Mouse (Mus musculus): ENCODE data around the gene Slc22a15. TPM values are rescaled to one million over a fixed set of nuclear protein-coding genes. Genes with fewer than 3 reads are reported as not detected.

Slc22a15 gene
- polyA plus RNA-seq, 1 experiment from 2014 or later, result 4.5 TPM

- ATAC-seq (peak; percentile 76), DNase-seq (ENCODE audit: low spot score) (peak; percentile 86)
- no peaks in the 10 kb centered on the region for H3K4me1 ChIP-seq (ENCODE audit: insufficient read depth, low read depth, low read length)
- no peaks in the 10 kb centered on the region for H3K27me3 ChIP-seq (replicated peaks; ENCODE audit: insufficient read depth, low read length)
- H3K4me3 ChIP-seq (ENCODE audit: low read depth, low read length), result no peak overlapping the region
- WGBS, result 34% methylated on average over 7 of the region's 7 CpGs
- H3K9ac ChIP-seq (replicated peaks; ENCODE audit: low read depth), result no peak overlapping the region
- TF ChIP-seq CTCF (IDR thresholded peaks at IDR 0.05) (0 out of 2 replicates have a peak, but pooled peaks have one; percentile 2), EP300 (IDR thresholded peaks at IDR 0.05) (no peak)
- no peak overlapping the region for H3K27ac ChIP-seq (ENCODE audit: low read length)
- no peaks in the 10 kb centered on the region for H3K9me3 ChIP-seq (ENCODE audit: low read length)
- H3K36me3 ChIP-seq (ENCODE audit: insufficient read depth, low read length), result no peaks in the 10 kb centered on the region
- no peak overlapping the region for H3K4me2 ChIP-seq (replicated peaks; ENCODE audit: low read depth, low read length)
These were observed 14.9 kb upstream of the Slc22a15 start for GRCm38 (mm10) chr3:101939152-101939551.

GRCm38 (mm10) chr3:101936369-101936768 is 12.1 kb upstream of the Slc22a15 start:
- TF ChIP-seq EP300 (IDR thresholded peaks at IDR 0.05) (no peak), CTCF (IDR thresholded peaks at IDR 0.05) (no peak)
- Histone ChIP-seq H3K27ac (ENCODE audit: low read length) (no peak overlapping the region), H3K4me2 (replicated peaks; ENCODE audit: low read depth, low read length) (no peak overlapping the region), H3K27me3 (replicated peaks; ENCODE audit: insufficient read depth, low read length) (no peaks in the 10 kb centered on the region), H3K9me3 (ENCODE audit: low read length) (no peaks in the 10 kb centered on the region), H3K4me3 (ENCODE audit: low read depth, low read length) (no peak overlapping the region), H3K36me3 (ENCODE audit: insufficient read depth, low read length) (no peaks in the 10 kb centered on the region), H3K9ac (replicated peaks; ENCODE audit: low read depth) (no peak overlapping the region), H3K4me1 (ENCODE audit: insufficient read depth, low read depth, low read length) (no peaks in the 10 kb centered on the region)
- WGBS, result 66% methylated on average over 3 of the region's 3 CpGs
- ATAC-seq, result no peak
- DNase-seq (ENCODE audit: low spot score), result no peak

GRCm38 (mm10) chr3:101933820-101934219 is 9.6 kb upstream of the Slc22a15 start:
- WGBS, result 98% methylated on average over 2 of the region's 2 CpGs
- no peak overlapping the region for H3K27ac ChIP-seq (ENCODE audit: low read length)

GRCm38 (mm10) chr3:101929105-101929876 is 5.0 kb upstream of the Slc22a15 start:
- Histone ChIP-seq H3K4me2 (replicated peaks; ENCODE audit: low read depth, low read length) (no peak overlapping the region), H3K4me3 (ENCODE audit: low read depth, low read length) (no peak overlapping the region), H3K4me1 (ENCODE audit: insufficient read depth, low read depth, low read length) (0 out of 2 replicates have a peak, but pooled peaks cover 4% of the 10 kb centered on the region), H3K27ac (ENCODE audit: low read length) (no peak overlapping the region), H3K36me3 (ENCODE audit: insufficient read depth, low read length) (no peaks in the 10 kb centered on the region), H3K27me3 (replicated peaks; ENCODE audit: insufficient read depth, low read length) (no peaks in the 10 kb centered on the region), H3K9me3 (ENCODE audit: low read length) (no peaks in the 10 kb centered on the region), H3K9ac (replicated peaks; ENCODE audit: low read depth) (no peak overlapping the region)
- WGBS, result 53% methylated on average over 4 of the region's 4 CpGs
- DNase-seq (ENCODE audit: low spot score) (no peak), ATAC-seq (no peak)
- TF ChIP-seq EP300 (IDR thresholded peaks at IDR 0.05) (no peak), CTCF (IDR thresholded peaks at IDR 0.05) (no peak)

More at GRCm38 (mm10) chr3:101933820-101934219, 9.6 kb upstream of the Slc22a15 start:
- Histone ChIP-seq H3K4me2 (replicated peaks; ENCODE audit: low read depth, low read length) (no peak overlapping the region), H3K4me1 (ENCODE audit: insufficient read depth, low read depth, low read length) (no peaks in the 10 kb centered on the region), H3K27me3 (replicated peaks; ENCODE audit: insufficient read depth, low read length) (no peaks in the 10 kb centered on the region), H3K36me3 (ENCODE audit: insufficient read depth, low read length) (no peaks in the 10 kb centered on the region), H3K9ac (replicated peaks; ENCODE audit: low read depth) (no peak overlapping the region), H3K9me3 (ENCODE audit: low read length) (no peaks in the 10 kb centered on the region), H3K4me3 (ENCODE audit: low read depth, low read length) (no peak overlapping the region)
- ATAC-seq (no peak), DNase-seq (ENCODE audit: low spot score) (no peak)
- TF ChIP-seq EP300 (IDR thresholded peaks at IDR 0.05) (no peak), CTCF (IDR thresholded peaks at IDR 0.05) (no peak)

DNA sequence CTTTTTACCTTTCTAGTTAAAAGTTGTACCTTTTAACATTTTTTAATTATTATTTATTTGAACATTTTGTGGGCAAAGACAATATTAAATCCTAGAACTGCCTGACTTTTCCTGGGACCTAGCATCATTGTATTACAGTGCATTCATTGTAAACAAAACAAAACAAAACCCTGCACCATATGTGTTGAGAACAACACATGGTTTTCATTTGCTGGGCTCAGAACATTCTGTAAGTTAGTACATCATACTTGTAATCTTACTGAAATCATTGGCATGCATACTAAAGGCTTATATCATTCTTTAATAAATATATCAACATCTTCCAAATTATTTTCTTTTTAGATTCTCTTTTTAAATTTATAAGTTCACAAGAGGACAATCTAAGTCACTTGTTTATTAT is 2.4 kb upstream of the Slc22a15 start:
- no peaks in the 10 kb centered on the region for H3K36me3 ChIP-seq (ENCODE audit: insufficient read depth, low read length)
- no peaks in the 10 kb centered on the region for H3K27me3 ChIP-seq (replicated peaks; ENCODE audit: insufficient read depth, low read length)
- H3K4me2 ChIP-seq (replicated peaks; ENCODE audit: low read depth, low read length), result no peak overlapping the region
- H3K27ac ChIP-seq (ENCODE audit: low read length), result no peak overlapping the region
- no peak overlapping the region for H3K9ac ChIP-seq (replicated peaks; ENCODE audit: low read depth)
- H3K4me3 ChIP-seq (ENCODE audit: low read depth, low read length), result no peak overlapping the region
- H3K4me1 ChIP-seq (ENCODE audit: insufficient read depth, low read depth, low read length), result 0 out of 2 replicates have a peak, but pooled peaks cover 4% of the 10 kb centered on the region
- H3K9me3 ChIP-seq (ENCODE audit: low read length), result no peaks in the 10 kb centered on the region
- no peak for DNase-seq (ENCODE audit: low spot score)
- no peak for TF ChIP-seq EP300 (IDR thresholded peaks at IDR 0.05)
- no peak for TF ChIP-seq CTCF (IDR thresholded peaks at IDR 0.05)
- ATAC-seq, result no peak

GRCm38 (mm10) chr3:101925663-101926062 is 1.4 kb upstream of the Slc22a15 start:
- Histone ChIP-seq H3K4me3 (ENCODE audit: low read depth, low read length) (no peak overlapping the region), H3K27ac (ENCODE audit: low read length) (no peak overlapping the region), H3K27me3 (replicated peaks; ENCODE audit: insufficient read depth, low read length) (no peaks in the 10 kb centered on the region), H3K9me3 (ENCODE audit: low read length) (no peaks in the 10 kb centered on the region), H3K9ac (replicated peaks; ENCODE audit: low read depth) (no peak overlapping the region), H3K4me1 (ENCODE audit: insufficient read depth, low read depth, low read length) (0 out of 2 replicates have a peak, but pooled peaks cover 4% of the 10 kb centered on the region), H3K36me3 (ENCODE audit: insufficient read depth, low read length) (no peaks in the 10 kb centered on the region), H3K4me2 (replicated peaks; ENCODE audit: low read depth, low read length) (no peak overlapping the region)
- WGBS, result 63% methylated on average over 1 of the region's 1 CpGs
- peak; percentile 53 for DNase-seq (ENCODE audit: low spot score)
- no peak for ATAC-seq
- TF ChIP-seq EP300 (IDR thresholded peaks at IDR 0.05) (no peak), CTCF (IDR thresholded peaks at IDR 0.05) (no peak)
